Mouse (Mus musculus) T-helper 1 cell (primary cell): Measurements from ENCODE around the gene Gm7271.

ENCODE experiments used
- in situ Hi-C: fragments of 300-600 bp; cut with MboI, MseI; formaldehyde crosslinking; loops from one replicate; pipeline ENCODE4 v1.15.1; 2025; ENCODE audit warnings: high pct_unique_total_duplicates

Gene Gm7271

GRCm38 (mm10) chr5:76483811-76484210 is at the start of gene Gm7271:
TSS of gene Gm7271 (plus strand) at chr5:76484040.
- in situ Hi-C loops = no loop called here

- in situ Hi-C loops = no loop called here
These were observed 46.7 kb upstream of the Gm7271 start for GRCm38 (mm10) chr5:76437100-76437499.

- in situ Hi-C loops = no loop called here
These were observed 46.1 kb upstream of the Gm7271 start for GRCm38 (mm10) chr5:76437696-76438095.

- in situ Hi-C loops = no loop called here
These were observed 42.4 kb upstream of the Gm7271 start for GRCm38 (mm10) chr5:76441431-76441830.

- in situ Hi-C loops = no loop called here
These were observed 8.9 kb upstream of the Gm7271 start for GRCm38 (mm10) chr5:76474931-76475330.

- in situ Hi-C loops = no loop called here
These were observed 7.0 kb upstream of the Gm7271 start for GRCm38 (mm10) chr5:76476873-76477272.

GRCm38 (mm10) chr5:76477764-76478163 is 6.1 kb upstream of the Gm7271 start:
- in situ Hi-C loops = no loop called here

GRCm38 (mm10) chr5:76495126-76495525 is 11.3 kb downstream of the Gm7271 start:
- in situ Hi-C loops = no loop called here

GRCm38 (mm10) chr5:76522446-76522845 is 38.6 kb downstream of the Gm7271 start:
- in situ Hi-C loops = no loop called here

- in situ Hi-C loops = no loop called here
These were observed 40.8 kb downstream of the Gm7271 start for GRCm38 (mm10) chr5:76524623-76525022.

- in situ Hi-C loops = no loop called here
These were observed 41.2 kb downstream of the Gm7271 start for GRCm38 (mm10) chr5:76525066-76525465.

- in situ Hi-C loops = no loop called here
These were observed 42.0 kb downstream of the Gm7271 start for GRCm38 (mm10) chr5:76525829-76526228.

GRCm38 (mm10) chr5:76529040-76529703 is 45.3 kb downstream of the Gm7271 start, which contains the start of gene Exoc1:
TSS of gene Exoc1 (plus strand) at chr5:76529311.
- in situ Hi-C loops = no loop called here

- in situ Hi-C loops = loop anchor here (5.0 kb wide), 1 partner anchor 63 kb away; no protein-coding TSS in a partner anchor
These were observed 45.8 kb downstream of the Gm7271 start for GRCm38 (mm10) chr5:76529704-76530066.

- in situ Hi-C loops = loop anchor here (5.0 kb wide), 1 partner anchor 59 kb away; no protein-coding TSS in a partner anchor
These were observed 49.3 kb downstream of the Gm7271 start for GRCm38 (mm10) chr5:76533186-76533585.

- in situ Hi-C loops = no loop called here
These were observed 52.4 kb downstream of the Gm7271 start for GRCm38 (mm10) chr5:76536231-76536630.

GRCm38 (mm10) chr5:76537578-76537977 is 53.7 kb downstream of the Gm7271 start:
- in situ Hi-C loops = no loop called here

- in situ Hi-C loops = no loop called here
These were observed 56.3 kb downstream of the Gm7271 start for GRCm38 (mm10) chr5:76540181-76540580.

- in situ Hi-C loops = no loop called here
These were observed 57.0 kb downstream of the Gm7271 start for GRCm38 (mm10) chr5:76540842-76541241.

GRCm38 (mm10) chr5:76543200-76543599 is 59.4 kb downstream of the Gm7271 start:
- in situ Hi-C loops = no loop called here

- in situ Hi-C loops = no loop called here
These were observed 66.6 kb downstream of the Gm7271 start for GRCm38 (mm10) chr5:76550426-76550825.

- in situ Hi-C loops = loop anchor here (10.0 kb wide), 1 partner anchor 279 kb away; no protein-coding TSS in a partner anchor
These were observed 81.5 kb downstream of the Gm7271 start for GRCm38 (mm10) chr5:76565321-76565720.
